Mouse (Mus musculus) c-Kit-positive CD71-negative TER-119-negative erythroid progenitor cells, embryonic 14.5 days (primary cell): Measurements from ENCODE around the gene Banf2.

ENCODE experiments used
- DNase-seq: peaks from one replicate; pipeline ENCODE4 v3.0.0-alpha.2; 2013; ENCODE audit warnings: low read depth

Banf2 gene

GRCm38 (mm10) chr2:144025361-144025760, 7.5 kb upstream of the Banf2 start:
- no peak for DNase-seq

GRCm38 (mm10) chr2:144026456-144026855, 6.4 kb upstream of the Banf2 start:
- no peak for DNase-seq

- DNase-seq = no peak
Measured at GRCm38 (mm10) chr2:144030791-144031190, 2.1 kb upstream of the Banf2 start.

- DNase-seq = no peak
Measured at GRCm38 (mm10) chr2:144044726-144045125, 11.9 kb downstream of the Banf2 start.

GRCm38 (mm10) chr2:144045756-144046560, 13.1 kb downstream of the Banf2 start:
- DNase-seq = no peak

GRCm38 (mm10) chr2:144046916-144047315, 14.1 kb downstream of the Banf2 start:
- no peak for DNase-seq

- no peak for DNase-seq
Measured at GRCm38 (mm10) chr2:144050146-144050680, 17.4 kb downstream of the Banf2 start.

- no peak for DNase-seq
Measured at GRCm38 (mm10) chr2:144050861-144051260, 18.0 kb downstream of the Banf2 start.

- DNase-seq = no peak
Measured at GRCm38 (mm10) chr2:144052410-144053065, 19.7 kb downstream of the Banf2 start.

- no peak for DNase-seq
Measured at GRCm38 (mm10) chr2:144057735-144058134, 24.9 kb downstream of the Banf2 start.

- no peak for DNase-seq
Measured at GRCm38 (mm10) chr2:144061701-144062100, 28.8 kb downstream of the Banf2 start.

GRCm38 (mm10) chr2:144065499-144065898, 32.6 kb downstream of the Banf2 start:
- no peak for DNase-seq

GRCm38 (mm10) chr2:144069663-144070062, 36.8 kb downstream of the Banf2 start:
- no peak for DNase-seq

GRCm38 (mm10) chr2:144070479-144070878, 37.6 kb downstream of the Banf2 start:
- DNase-seq = no peak

GRCm38 (mm10) chr2:144072642-144073041, 39.8 kb downstream of the Banf2 start:
- DNase-seq = no peak

GRCm38 (mm10) chr2:144074059-144074458, 41.2 kb downstream of the Banf2 start:
- no peak for DNase-seq

GRCm38 (mm10) chr2:144076625-144077024, 43.8 kb downstream of the Banf2 start:
- DNase-seq = no peak

- DNase-seq = no peak
Measured at GRCm38 (mm10) chr2:144078897-144079296, 46.0 kb downstream of the Banf2 start.

GRCm38 (mm10) chr2:144086183-144086847, 53.5 kb downstream of the Banf2 start:
- DNase-seq = no peak

- no peak for DNase-seq
Measured at GRCm38 (mm10) chr2:144087899-144088584, 55.2 kb downstream of the Banf2 start.

GRCm38 (mm10) chr2:144092767-144093166, 59.9 kb downstream of the Banf2 start:
- DNase-seq = no peak

GRCm38 (mm10) chr2:144094721-144095120, 61.9 kb downstream of the Banf2 start:
- no peak for DNase-seq
